Mouse (Mus musculus): ENCODE data around the gene Hnrnph3. TPM values are rescaled to one million over a fixed set of nuclear protein-coding genes. Genes with fewer than 3 reads are reported as not detected.
A peak's percentile ranks its signal among the peaks of the same experiment; 100 is the strongest.

Gene Hnrnph3
- total RNA-seq, 1 experiment from 2014 or later = 49.2 TPM

GRCm38 (mm10) chr10:62987341-62987740 is 36.7 kb downstream of the Hnrnph3 start:
- DNase-seq = peak; percentile 57

- no peak for DNase-seq
Measured at GRCm38 (mm10) chr10:62984495-62984894, 39.5 kb downstream of the Hnrnph3 start.

GRCm38 (mm10) chr10:62984072-62984471 is 39.9 kb downstream of the Hnrnph3 start:
- no peak for DNase-seq

GRCm38 (mm10) chr10:62980039-62980954 is 43.7 kb downstream of the Hnrnph3 start, which contains the start of gene Rufy2:
Gene Rufy2 (plus strand): TSS chr10:62980223.
- DNase-seq = peak; percentile 93

- DNase-seq = no peak
Measured at GRCm38 (mm10) chr10:62979667-62980038, 44.4 kb downstream of the Hnrnph3 start.

GRCm38 (mm10) chr10:62971821-62972220 is 52.2 kb downstream of the Hnrnph3 start:
- DNase-seq = no peak

- DNase-seq = no peak
Measured at GRCm38 (mm10) chr10:62966291-62966690, 57.7 kb downstream of the Hnrnph3 start.

GRCm38 (mm10) chr10:62965796-62966195 is 58.2 kb downstream of the Hnrnph3 start:
- DNase-seq = no peak

Other genes with a start within 250 kb of the Hnrnph3 start
- gene Ccar1, start 231.9 kb downstream of the Hnrnph3 start, total RNA-seq (2021) = 81.6 and 88.5 TPM in 2 replicates
- gene Tet1, start 115.2 kb downstream of the Hnrnph3 start, total RNA-seq (2021) = 7.2 and 11.0 TPM in 2 replicates
- 36.9 and 39.0 TPM in 2 replicates for gene Slc25a16, start 103.6 kb downstream of the Hnrnph3 start, total RNA-seq (2021)
- 3.8 and 3.9 TPM in 2 replicates for gene Dna2, start 77.2 kb downstream of the Hnrnph3 start, total RNA-seq (2021)
- 14.8 and 20.9 TPM in 2 replicates for gene Rufy2, start 44.0 kb downstream of the Hnrnph3 start, total RNA-seq (2021)
- gene Pbld2, start 98 bp upstream of the Hnrnph3 start, total RNA-seq (2021) = 4.6 and 8.7 TPM in 2 replicates
- 14.4 and 18.0 TPM in 2 replicates for gene Pbld1, start 35.9 kb upstream of the Hnrnph3 start, total RNA-seq (2021)
- not detected in 2 replicates for gene Atoh7, start 75.4 kb upstream of the Hnrnph3 start, total RNA-seq (2021)
- gene Mypn, start 179.7 kb upstream of the Hnrnph3 start, total RNA-seq (2021) = 0.56 and 0.59 TPM in 2 replicates
- 114 and 129 TPM in 2 replicates for gene Herc4, start 219.6 kb upstream of the Hnrnph3 start, total RNA-seq (2021)